Mouse (Mus musculus): ENCODE data around the gene Gm10424. TPM values are rescaled to one million over a fixed set of nuclear protein-coding genes. Genes with fewer than 3 reads are reported as not detected.
"Not testable (repeated sequence)": the region's sequence is repeated elsewhere in the genome, so short reads cannot be mapped to it uniquely, and the experiment has no call there.

Gm10424 gene
- total RNA-seq (2021), result not detected
- long read RNA-seq, experiment 1, result 0 reads
- long read RNA-seq, experiment 2, result 0 reads

DNA sequence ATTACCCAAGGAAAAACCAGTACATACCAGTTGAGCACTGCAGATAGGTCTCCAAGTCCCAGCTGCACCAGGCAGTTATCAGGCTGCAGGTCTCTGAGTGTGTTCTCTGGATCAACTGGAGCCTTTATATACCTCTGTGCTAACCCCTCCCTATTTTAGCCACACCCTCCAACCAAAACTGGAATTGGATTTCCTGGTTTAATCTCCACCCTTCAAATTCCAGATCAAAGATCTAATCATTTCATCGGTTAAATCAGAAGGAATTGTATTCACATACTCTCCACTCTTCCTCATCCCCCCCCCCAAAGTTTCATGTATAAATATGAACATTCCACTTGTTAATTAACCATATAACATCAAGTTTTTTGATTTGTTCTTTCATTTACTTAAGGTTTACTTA, at the start of gene Gm10424:
TSS of gene Gm10424 (minus strand) at position 101 of the 400 bp plus-strand sequence.
- intact Hi-C loops (cut with DNase I), result not testable (repeated sequence)

DNA sequence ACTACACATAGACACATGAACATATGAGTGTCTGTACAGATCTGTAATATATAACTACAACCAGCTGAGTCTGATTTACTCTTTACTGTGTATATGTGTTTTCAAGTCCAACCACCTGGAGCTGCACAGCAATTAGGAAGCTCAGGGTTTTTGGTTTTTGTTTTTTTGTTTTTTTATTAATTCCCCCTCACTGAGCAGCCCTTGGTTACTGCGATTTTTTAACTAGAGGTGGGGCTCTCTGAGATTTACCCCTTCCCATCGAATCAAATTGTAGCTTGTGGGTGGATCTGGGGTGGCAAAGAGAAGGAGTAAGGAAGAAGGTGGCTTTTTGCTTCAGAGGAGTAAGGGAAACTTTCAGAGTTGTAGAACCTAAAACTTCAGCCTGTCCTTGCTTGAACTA, 33.0 kb upstream of the Gm10424 start, which contains the start of gene Gm3259:
TSS of gene Gm3259 (plus strand) at position 301 of the 400 bp plus-strand sequence.
- intact Hi-C loops (cut with DNase I); DNase-seq: not testable (repeated sequence)

More for the DNA sequence above, at the start of gene Gm10424:
- DNase-seq, result not testable (repeated sequence)

Other genes with a start within 250 kb of the Gm10424 start
- gene Gm7942, start 165.8 kb downstream of the Gm10424 start, total RNA-seq (2021), result not detected
- not detected for gene Gm16513, start 90.1 kb downstream of the Gm10424 start, total RNA-seq (2021)
- not detected for gene Gm3259, start 33.1 kb upstream of the Gm10424 start, total RNA-seq (2021)
- not detected for gene D5Ertd577e, start 184.0 kb upstream of the Gm10424 start, total RNA-seq (2021)
- not detected for gene Gm3286, start 238.0 kb upstream of the Gm10424 start, total RNA-seq (2021)

Measured in gastrocnemius, postnatal 36 days (tissue).